Mouse (Mus musculus) liver, embryonic 14.5 days (tissue): ENCODE results near the gene Plekhm1. TPM values are rescaled to one million over a fixed set of nuclear protein-coding genes. Genes with fewer than 3 reads are reported as not detected.

ENCODE experiments used
- ATAC-seq: fragments of 200-750 bp; cut with Nextera tagmentation; 2 replicates; pipeline ENCODE4 v1.8.0; 2017; ENCODE audit warnings: moderate number of reproducible peaks, mild to moderate bottlenecking, moderate library complexity; ENCODE audit not compliant: insufficient read depth
- DNase-seq, 3 experiments: peaks; one replicate each; pipeline ENCODE4 v3.0.0-alpha.2; 2012 to 2013; ENCODE audit warnings: low read depth in 3 of 3, low spot score in 3 of 3
- H3K27ac ChIP-seq: fragments of 300-500 bp; sonication (generic); 2 replicates; pipeline ENCODE4 v1.5.1; 2014; ENCODE audit warnings: moderate library complexity, mild to moderate bottlenecking, control low read depth, inconsistent platforms
- H3K27me3 ChIP-seq: fragments of 300-500 bp; sonication (generic); 2 replicates; pipeline ENCODE4 v1.6.1; 2014; ENCODE audit warnings: mild to moderate bottlenecking, low read length, moderate library complexity; ENCODE audit not compliant: control insufficient read depth, insufficient read depth
- H3K36me3 ChIP-seq: fragments of 300-500 bp; sonication (generic); replicated peaks from 2 replicates; pipeline ENCODE4 v1.6.1; 2014; ENCODE audit warnings: low read depth; ENCODE audit not compliant: control insufficient read depth, insufficient read depth
- H3K4me1 ChIP-seq, 2 experiments: fragments of 200-500 bp in 1 of 2; fragments of 300-500 bp in 1 of 2; sonication (generic) in 1 of 2; replicated peaks; 2 replicates each; pipeline ENCODE4 v1.6.1; 2012 to 2014; ENCODE audit warnings: antibody characterized with exemption in 1 of 2, inconsistent platforms in 1 of 2, low read length in 1 of 2; ENCODE audit not compliant: control insufficient read depth in 2 of 2, insufficient read depth in 2 of 2
- H3K4me2 ChIP-seq: fragments of 300-500 bp; sonication (generic); 2 replicates; pipeline ENCODE4 v1.6.1; 2014; ENCODE audit warnings: low read depth, mild to moderate bottlenecking, control low read depth, moderate library complexity
- H3K4me3 ChIP-seq, 2 experiments: fragments of 200-500 bp in 1 of 2; fragments of 300-500 bp in 1 of 2; sonication (generic) in 1 of 2; 2 replicates each; pipeline ENCODE4 v1.5.1; 2012 to 2014; ENCODE audit warnings: low read depth in 2 of 2, low read length in 2 of 2, mild to moderate bottlenecking in 2 of 2, control low read depth in 1 of 2, inconsistent platforms in 1 of 2, moderate library complexity in 1 of 2; ENCODE audit not compliant: insufficient read depth in 1 of 2
- H3K9ac ChIP-seq: fragments of 300-500 bp; sonication (generic); replicated peaks from 2 replicates; pipeline ENCODE4 v1.6.1; 2014; ENCODE audit warnings: mild to moderate bottlenecking, control low read depth, moderate library complexity
- H3K9me3 ChIP-seq: fragments of 300-500 bp; sonication (generic); 2 replicates; pipeline ENCODE4 v1.6.1; 2016; ENCODE audit warnings: low read length, mixed read lengths; ENCODE audit not compliant: control insufficient read depth
- CTCF ChIP-seq: IDR thresholded peaks from 2 replicates; pipeline ENCODE4 v1.5.1; 2016; ENCODE audit warnings: antibody characterized with exemption, low read depth, control low read depth
- EP300 ChIP-seq: IDR thresholded peaks from 2 replicates; pipeline ENCODE4 v1.6.1; 2016; ENCODE audit warnings: antibody characterized with exemption, low read depth
- WGBS: fragments of 180-500 bp; shearing (Covaris S2); extraction: QIAGEN DNeasy Blood & Tissue Kit; methylation state at CpG from one replicate; pipeline ENCODE4 v1.1.7; 2014; ENCODE audit not compliant: insufficient replicate concordance; 5-methylcytosine and 5-hydroxymethylcytosine counted together
- polyA plus RNA-seq, 2 experiments: library from polyadenylated mRNA; depleted of rRNA in 1 of 2; stranded (reverse) in 1 of 2; unstranded in 1 of 2; fragments of >200 nt; fragmentation: Nextera tagmentation in 1 of 2; extraction: Ambion mirVana in 1 of 2; gene quantifications; 2 replicates each; pipeline versions ENCODE4 v1.2.1 to v1.2.3; 2012 to 2014

Plekhm1 gene
- polyA plus RNA-seq, 2 experiments: 3.3 to 3.7 TPM

- WGBS: 68% methylated on average over 12 of the region's 12 CpGs
- H3K27ac ChIP-seq: no peak overlapping the region
- TF ChIP-seq EP300 (no peak), CTCF (no peak)
- H3K4me2 ChIP-seq: no peak overlapping the region
- no peak overlapping the region for H3K9ac ChIP-seq
- H3K4me1 ChIP-seq: peaks cover 0 to 6% of the 10 kb centered on the region in 2 experiments; a peak in 3 of 4 replicates
- DNase-seq (no peak), ATAC-seq (no peak)
- no peaks in the 10 kb centered on the region for H3K36me3 ChIP-seq
- no peaks in the 10 kb centered on the region for H3K27me3 ChIP-seq
- H3K4me3 ChIP-seq: no peak overlapping the region
- H3K9me3 ChIP-seq: no peaks in the 10 kb centered on the region; the same call in 1 of the 2 replicates
Observed at GRCm38 (mm10) chr11:103350711-103351315, 61.7 kb downstream of the Plekhm1 start.

GRCm38 (mm10) chr11:103349699-103350098 is 62.8 kb downstream of the Plekhm1 start:
- Histone ChIP-seq H3K9me3 (no peaks in the 10 kb centered on the region; the same call in 1 of the 2 replicates), H3K27me3 (no peaks in the 10 kb centered on the region), H3K36me3 (no peaks in the 10 kb centered on the region), H3K4me3 (no peak overlapping the region), H3K4me1 (peaks cover 0 to 8% of the 10 kb centered on the region in 2 experiments; a peak in 3 of 4 replicates), H3K4me2 (no peak overlapping the region), H3K9ac (no peak overlapping the region), H3K27ac (no peak overlapping the region)
- no peak for ATAC-seq
- no peak for DNase-seq
- 56% methylated on average over 2 of the region's 2 CpGs for WGBS
- TF ChIP-seq CTCF: peak; percentile 20; the same call in 1 of the 2 replicates
- TF ChIP-seq EP300: no peak

GRCm38 (mm10) chr11:103346657-103347056 is 65.8 kb downstream of the Plekhm1 start:
- Histone ChIP-seq H3K4me1 (peaks cover 0 to 8% of the 10 kb centered on the region in 2 experiments; a peak in 3 of 4 replicates), H3K9ac (no peak overlapping the region), H3K36me3 (no peaks in the 10 kb centered on the region), H3K27ac (no peak overlapping the region), H3K9me3 (no peaks in the 10 kb centered on the region; the same call in 1 of the 2 replicates), H3K4me2 (no peak overlapping the region), H3K27me3 (no peaks in the 10 kb centered on the region), H3K4me3 (no peak overlapping the region)
- 0 out of 2 replicates have a peak, but pooled peaks have one; percentile 18 for ATAC-seq
- DNase-seq: no peak
- no peak for TF ChIP-seq CTCF
- no peak for TF ChIP-seq EP300
- WGBS: 32% methylated on average over 5 of the region's 5 CpGs

- Histone ChIP-seq H3K4me1 (peaks cover 0 to 8% of the 10 kb centered on the region in 2 experiments; a peak in 3 of 4 replicates), H3K27ac (no peak overlapping the region), H3K4me2 (no peak overlapping the region), H3K9me3 (no peaks in the 10 kb centered on the region; the same call in 1 of the 2 replicates), H3K4me3 (no peak overlapping the region), H3K36me3 (no peaks in the 10 kb centered on the region), H3K27me3 (no peaks in the 10 kb centered on the region), H3K9ac (no peak overlapping the region)
- 35% methylated on average over 7 of the region's 7 CpGs for WGBS
- DNase-seq (no peak), ATAC-seq (0 out of 2 replicates have a peak, but pooled peaks have one; percentile 8)
- TF ChIP-seq EP300 (no peak), CTCF (no peak)
Observed at GRCm38 (mm10) chr11:103346236-103346635, 66.3 kb downstream of the Plekhm1 start.

GRCm38 (mm10) chr11:103345408-103346091 is 66.9 kb downstream of the Plekhm1 start:
- ATAC-seq: no peak
- Histone ChIP-seq H3K9me3 (no peaks in the 10 kb centered on the region; the same call in 1 of the 2 replicates), H3K27me3 (no peaks in the 10 kb centered on the region), H3K36me3 (no peaks in the 10 kb centered on the region), H3K4me1 (peaks cover 0 to 8% of the 10 kb centered on the region in 2 experiments; a peak in 3 of 4 replicates), H3K9ac (no peak overlapping the region), H3K27ac (no peak overlapping the region), H3K4me2 (no peak overlapping the region), H3K4me3 (no peak overlapping the region)
- TF ChIP-seq CTCF (no peak), EP300 (no peak)
- DNase-seq: no peak
- WGBS: 59% methylated on average over 7 of the region's 7 CpGs
